Mouse (Mus musculus) midbrain, embryonic 11.5 days (tissue): ENCODE measurements around the gene Bbs10. TPM values are rescaled to one million over a fixed set of nuclear protein-coding genes. Genes with fewer than 3 reads are reported as not detected.

Source experiments
- ATAC-seq: fragments of 200-750 bp; cut with Nextera tagmentation; 2 replicates; pipeline ENCODE4 v1.8.0; 2017; ENCODE audit warnings: moderate TSS enrichment, moderate library complexity; ENCODE audit not compliant: low FRiP score
- DNase-seq: peaks from one replicate; pipeline ENCODE4 v3.0.0; 2015; ENCODE audit warnings: low spot score; ENCODE audit errors: missing footprints
- H3K27ac ChIP-seq: fragments of 300-500 bp; sonication (generic); 2 replicates; pipeline ENCODE4 v1.5.1; 2014; ENCODE audit warnings: low read depth, low read length
- H3K27me3 ChIP-seq: fragments of 300-500 bp; sonication (generic); 2 replicates; pipeline ENCODE4 v1.6.1; 2014; ENCODE audit warnings: mild to moderate bottlenecking, low read length, moderate library complexity, mixed read lengths; ENCODE audit not compliant: control insufficient read depth, insufficient read depth
- H3K36me3 ChIP-seq: fragments of 300-500 bp; sonication (generic); 2 replicates; pipeline ENCODE4 v1.6.1; 2014; ENCODE audit warnings: mild to moderate bottlenecking, low read length, moderate library complexity, mixed read lengths; ENCODE audit not compliant: control insufficient read depth, insufficient read depth
- H3K4me1 ChIP-seq: fragments of 300-500 bp; sonication (generic); 2 replicates; pipeline ENCODE4 v1.6.1; 2014; ENCODE audit warnings: low read length; ENCODE audit not compliant: control insufficient read depth, insufficient read depth
- H3K4me2 ChIP-seq: fragments of 300-500 bp; sonication (generic); 2 replicates; pipeline ENCODE4 v1.6.1; 2014; ENCODE audit warnings: mild to moderate bottlenecking, moderate library complexity
- H3K4me3 ChIP-seq: fragments of 300-500 bp; sonication (generic); 2 replicates; pipeline ENCODE4 v1.5.1; 2014; ENCODE audit warnings: low read depth, low read length
- H3K9ac ChIP-seq: fragments of 300-500 bp; sonication (generic); 2 replicates; pipeline ENCODE4 v1.6.1; 2014; ENCODE audit warnings: low read length
- H3K9me3 ChIP-seq: fragments of 300-500 bp; sonication (generic); 2 replicates; pipeline ENCODE4 v1.6.1; 2016; ENCODE audit warnings: low read length; ENCODE audit not compliant: control insufficient read depth
- WGBS: fragments of 180-500 bp; shearing (Covaris S2); extraction: QIAGEN DNeasy Blood & Tissue Kit; methylation state at CpG from one replicate; pipeline ENCODE4 v1.1.7; 2014; 5-methylcytosine and 5-hydroxymethylcytosine counted together
- polyA plus RNA-seq: library from polyadenylated mRNA; unstranded; fragments of >200 nt; fragmentation: Nextera tagmentation; extraction: Ambion mirVana; gene quantifications from 2 replicates; pipeline ENCODE4 v1.2.1, GENCODE M21; 2014

Bbs10 gene
- 7.7 and 9.0 TPM in 2 replicates for polyA plus RNA-seq

DNA sequence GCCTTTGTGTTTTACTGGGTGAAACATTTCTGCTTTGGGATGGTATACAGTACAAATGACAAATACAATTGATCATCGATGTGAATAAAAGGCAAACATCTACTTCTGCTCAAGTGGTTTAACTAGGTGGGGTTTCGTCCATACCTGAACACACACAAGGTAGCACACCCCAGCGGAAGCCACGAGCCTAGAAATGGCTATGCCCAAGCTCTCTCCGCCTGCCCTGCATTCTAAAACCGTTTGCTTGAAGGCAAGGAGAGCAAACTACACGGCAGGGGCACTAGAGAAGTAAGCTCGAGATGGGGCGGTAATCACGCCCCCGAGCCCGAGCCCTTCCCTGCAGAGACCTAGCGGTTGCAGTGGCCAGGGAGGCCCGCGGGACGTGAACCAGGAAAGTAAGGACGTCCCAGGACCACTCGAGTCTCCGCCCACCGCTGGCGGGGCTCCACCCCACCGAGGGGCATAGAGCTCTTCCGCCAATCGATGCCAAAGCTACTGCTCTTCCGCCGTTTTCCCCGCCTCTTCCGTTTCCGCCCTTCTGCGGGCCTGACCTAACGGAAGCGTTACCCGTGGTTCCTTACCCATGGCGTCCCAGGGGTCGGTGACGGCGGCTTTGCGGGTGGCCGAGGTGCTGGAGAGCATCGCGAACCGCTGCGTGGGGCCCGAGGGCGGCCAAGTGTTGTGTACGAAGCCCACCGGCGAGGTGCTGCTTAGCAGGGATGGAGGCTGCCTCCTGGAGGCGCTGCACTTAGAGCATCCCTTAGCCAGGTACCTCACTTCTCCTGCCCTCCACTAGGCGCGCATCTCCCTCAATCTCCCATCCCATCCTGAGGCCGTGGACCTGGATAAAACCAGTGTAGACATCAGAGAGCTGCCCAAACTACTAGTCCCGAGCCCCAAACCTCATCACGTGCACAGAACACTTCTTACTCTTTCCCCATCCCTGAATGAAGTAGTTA, at the start of gene Bbs10:
Bbs10 (plus strand) TSS at position 540 of the 959 bp plus-strand sequence.
- H3K27ac ChIP-seq, result peak within 1 kb of the TSS; percentile 86
- H3K9ac ChIP-seq, result peak within 1 kb of the TSS; percentile 80
- no peaks in the 10 kb centered on the region for H3K36me3 ChIP-seq
- H3K9me3 ChIP-seq, result no peaks in the 10 kb centered on the region
- H3K27me3 ChIP-seq, result no peaks in the 10 kb centered on the region
- WGBS, result 1% methylated on average over 54 of the region's 54 CpGs
- peak; percentile 99 for ATAC-seq
- H3K4me3 ChIP-seq, result peak within 1 kb of the TSS; percentile 70
- DNase-seq, result peak; percentile 99
- no peaks in the 10 kb centered on the region; the same call in 1 of the 2 replicates for H3K4me1 ChIP-seq
- H3K4me2 ChIP-seq, result peak within 1 kb of the TSS; percentile 62

DNA sequence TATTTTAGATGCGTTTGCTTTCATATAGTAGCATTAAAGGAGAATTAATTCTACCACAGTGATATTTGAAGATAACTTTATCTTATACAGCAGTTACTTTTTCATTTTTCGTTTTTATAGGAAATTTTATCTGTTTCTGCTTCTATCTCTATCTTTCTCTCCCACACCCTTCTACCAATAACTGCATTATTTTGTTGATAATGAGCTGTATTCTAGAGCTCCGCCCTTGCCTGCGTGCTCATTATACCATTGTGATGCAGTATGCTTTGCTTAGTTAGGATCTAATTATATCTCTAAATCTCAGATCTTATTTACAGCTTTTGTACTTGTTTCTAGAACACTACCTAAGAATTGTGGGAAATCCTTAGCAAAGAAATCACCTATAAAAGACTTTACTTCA, 48.3 kb upstream of the Bbs10 start:
- Histone ChIP-seq H3K9ac (no peak overlapping the region), H3K9me3 (no peaks in the 10 kb centered on the region), H3K27me3 (no peaks in the 10 kb centered on the region), H3K4me3 (no peak overlapping the region), H3K27ac (no peak overlapping the region), H3K4me1 (no peaks in the 10 kb centered on the region), H3K36me3 (no peaks in the 10 kb centered on the region), H3K4me2 (no peak overlapping the region)
- ATAC-seq (no peak), DNase-seq (peak; percentile 57)
- WGBS, result 82% methylated on average over 4 of the region's 4 CpGs

DNA sequence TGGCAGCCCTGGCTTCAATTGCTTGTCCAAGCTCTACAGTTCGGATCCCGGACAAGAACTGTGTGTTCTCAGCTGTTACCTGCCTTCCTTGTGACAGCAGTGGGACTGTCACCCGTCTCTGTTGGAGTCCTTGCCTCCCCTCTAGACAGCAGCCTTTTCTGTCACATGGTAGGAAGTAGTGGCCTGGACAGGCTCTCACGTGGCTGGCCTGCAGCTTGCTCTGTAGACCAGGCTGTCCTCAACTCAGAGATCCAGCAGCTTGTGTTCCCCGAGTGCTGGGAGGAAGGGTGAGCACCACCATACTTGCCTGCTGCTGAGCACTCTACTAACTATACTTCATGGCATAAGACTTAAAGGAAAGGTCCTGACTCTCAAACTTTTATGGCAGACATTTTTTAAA, 46.8 kb upstream of the Bbs10 start:
- ATAC-seq (no peak), DNase-seq (peak; percentile 53)
- no peaks in the 10 kb centered on the region for H3K27me3 ChIP-seq
- 75% methylated on average over 5 of the region's 5 CpGs for WGBS
- H3K4me3 ChIP-seq, result no peak overlapping the region
- no peak overlapping the region for H3K9ac ChIP-seq
- H3K36me3 ChIP-seq, result no peaks in the 10 kb centered on the region
- no peak overlapping the region for H3K27ac ChIP-seq
- no peaks in the 10 kb centered on the region for H3K4me1 ChIP-seq
- H3K9me3 ChIP-seq, result no peaks in the 10 kb centered on the region
- no peak overlapping the region for H3K4me2 ChIP-seq

DNA sequence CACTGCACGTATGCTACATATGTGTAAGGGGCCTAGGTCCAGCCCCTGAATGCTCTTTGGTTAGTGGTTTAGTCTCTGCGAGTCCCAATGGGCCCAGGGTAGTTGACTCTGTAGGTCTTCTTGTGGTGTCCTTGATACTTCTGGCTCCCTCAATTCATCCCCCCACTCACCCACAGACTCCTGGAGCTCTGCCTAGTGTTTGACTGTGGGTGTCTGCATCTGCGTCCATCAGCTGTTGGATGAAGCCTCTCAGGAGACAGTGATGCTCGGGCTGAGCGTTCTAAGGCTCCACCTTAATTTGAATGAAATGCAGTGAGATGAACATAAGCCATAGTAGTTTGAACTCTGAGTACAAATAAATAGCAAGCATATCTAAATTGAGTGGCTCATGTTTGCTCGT, 43.3 kb upstream of the Bbs10 start:
- Histone ChIP-seq H3K27me3 (no peaks in the 10 kb centered on the region), H3K4me3 (no peak overlapping the region), H3K27ac (no peak overlapping the region), H3K4me2 (no peak overlapping the region), H3K36me3 (no peaks in the 10 kb centered on the region), H3K4me1 (no peaks in the 10 kb centered on the region), H3K9ac (no peak overlapping the region), H3K9me3 (no peaks in the 10 kb centered on the region)
- ATAC-seq, result no peak
- WGBS, result 85% methylated on average over 6 of the region's 6 CpGs
- DNase-seq, result no peak

DNA sequence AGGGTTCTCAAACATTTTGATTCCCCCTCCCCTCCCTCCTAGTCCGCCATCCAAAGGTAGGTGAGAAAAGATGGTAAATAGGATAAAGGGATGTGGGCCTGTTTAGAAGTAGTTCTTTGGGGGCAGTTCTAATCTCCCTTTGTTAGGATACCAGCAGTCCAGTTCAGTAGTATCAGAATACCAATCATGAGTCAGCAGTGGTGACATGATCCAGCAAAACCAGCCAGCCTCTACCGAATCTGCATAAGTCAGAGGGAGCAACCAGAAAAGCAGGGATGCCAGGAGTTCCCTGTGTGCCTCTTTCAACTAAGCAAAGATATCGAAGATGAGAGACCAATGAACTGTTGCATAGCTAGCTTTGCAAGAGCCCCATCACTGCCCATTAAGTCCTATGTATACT, 42.3 kb upstream of the Bbs10 start:
- no peaks in the 10 kb centered on the region for H3K4me1 ChIP-seq
- 85% methylated on average over 3 of the region's 3 CpGs for WGBS

DNA sequence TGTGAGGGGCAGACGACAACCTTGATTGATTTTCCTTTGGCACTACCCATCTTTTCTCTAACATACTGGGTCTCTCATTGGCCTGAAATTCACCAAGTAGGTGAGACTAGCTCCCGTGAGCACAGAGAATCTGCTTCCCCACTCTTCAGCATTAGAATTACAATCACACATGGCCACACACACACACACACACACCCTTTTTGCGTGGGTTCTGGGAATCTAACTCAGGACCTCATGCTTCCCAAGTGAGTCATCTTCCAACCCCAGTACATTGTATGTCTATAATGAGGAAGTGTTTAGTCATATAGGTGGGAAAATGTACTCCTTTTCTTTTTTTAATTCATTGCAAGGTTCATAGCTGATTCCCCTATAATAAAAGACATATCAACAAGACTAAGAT, 41.1 kb upstream of the Bbs10 start:
- Histone ChIP-seq H3K4me1 (no peaks in the 10 kb centered on the region), H3K9me3 (no peaks in the 10 kb centered on the region), H3K36me3 (no peaks in the 10 kb centered on the region), H3K9ac (no peak overlapping the region), H3K4me2 (no peak overlapping the region), H3K27me3 (no peaks in the 10 kb centered on the region), H3K27ac (no peak overlapping the region), H3K4me3 (no peak overlapping the region)
- 95% methylated on average over 3 of the region's 3 CpGs for WGBS
- no peak for DNase-seq
- ATAC-seq, result no peak

More for the DNA sequence above, 42.3 kb upstream of the Bbs10 start:
- H3K36me3 ChIP-seq, result no peaks in the 10 kb centered on the region
- ATAC-seq, result no peak
- no peaks in the 10 kb centered on the region for H3K9me3 ChIP-seq
- H3K27ac ChIP-seq, result no peak overlapping the region
- H3K4me2 ChIP-seq, result no peak overlapping the region
- DNase-seq, result no peak
- H3K9ac ChIP-seq, result no peak overlapping the region
- H3K4me3 ChIP-seq, result no peak overlapping the region
- no peaks in the 10 kb centered on the region for H3K27me3 ChIP-seq

DNA sequence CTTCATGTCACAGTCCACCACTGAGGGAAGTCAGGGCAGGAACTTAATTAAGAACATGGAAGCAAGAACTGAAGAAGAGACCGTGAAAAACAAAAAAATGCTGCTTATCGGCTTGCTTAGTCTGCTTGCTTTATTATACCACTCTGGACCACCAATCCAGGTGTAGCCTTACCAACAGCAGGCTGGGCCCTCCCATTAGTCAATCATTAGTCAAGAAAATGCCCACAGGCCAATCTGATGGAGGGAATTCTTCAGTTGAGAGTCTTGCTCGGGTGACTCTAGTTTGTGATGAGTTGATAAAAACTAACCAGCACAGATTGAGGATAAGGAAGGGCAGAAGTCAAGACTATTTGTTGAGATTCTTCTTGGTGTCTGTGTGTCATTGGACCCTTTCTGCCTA, 40.2 kb upstream of the Bbs10 start:
- Histone ChIP-seq H3K27me3 (no peaks in the 10 kb centered on the region), H3K9ac (no peak overlapping the region), H3K4me1 (no peaks in the 10 kb centered on the region), H3K4me3 (no peak overlapping the region), H3K36me3 (no peaks in the 10 kb centered on the region), H3K9me3 (no peaks in the 10 kb centered on the region), H3K4me2 (no peak overlapping the region), H3K27ac (no peak overlapping the region)
- 96% methylated on average over 3 of the region's 3 CpGs for WGBS
- DNase-seq, result no peak
- no peak for ATAC-seq

DNA sequence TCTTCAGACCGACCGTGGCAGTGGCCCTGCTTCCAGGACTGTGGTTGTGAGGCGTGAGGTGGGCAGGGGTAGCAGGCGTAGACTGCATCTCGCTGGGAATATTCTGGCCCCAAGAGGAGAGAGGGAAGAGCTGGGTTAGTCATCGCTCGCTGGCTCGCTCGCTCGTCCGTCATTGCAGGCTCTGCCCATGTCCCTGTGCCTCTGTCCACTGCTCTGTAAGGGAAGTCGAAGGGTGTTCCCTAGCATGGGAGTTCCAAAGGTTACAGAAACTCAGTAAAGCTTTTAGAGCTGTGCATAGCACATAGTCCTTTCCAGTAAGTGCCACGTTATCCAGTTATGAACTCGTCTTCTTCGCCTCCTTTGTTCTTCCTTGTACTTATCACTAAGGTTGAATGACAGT, 26.8 kb upstream of the Bbs10 start:
- no peaks in the 10 kb centered on the region for H3K36me3 ChIP-seq
- no peak overlapping the region for H3K27ac ChIP-seq
- DNase-seq, result no peak
- H3K4me1 ChIP-seq, result peaks cover 11% of the 10 kb centered on the region; the same call in 1 of the 2 replicates
- ATAC-seq, result no peak
- H3K4me3 ChIP-seq, result no peak overlapping the region
- H3K27me3 ChIP-seq, result no peaks in the 10 kb centered on the region
- H3K9ac ChIP-seq, result no peak overlapping the region
- H3K4me2 ChIP-seq, result no peak overlapping the region
- no peaks in the 10 kb centered on the region for H3K9me3 ChIP-seq
- WGBS, result 87% methylated on average over 15 of the region's 15 CpGs

DNA sequence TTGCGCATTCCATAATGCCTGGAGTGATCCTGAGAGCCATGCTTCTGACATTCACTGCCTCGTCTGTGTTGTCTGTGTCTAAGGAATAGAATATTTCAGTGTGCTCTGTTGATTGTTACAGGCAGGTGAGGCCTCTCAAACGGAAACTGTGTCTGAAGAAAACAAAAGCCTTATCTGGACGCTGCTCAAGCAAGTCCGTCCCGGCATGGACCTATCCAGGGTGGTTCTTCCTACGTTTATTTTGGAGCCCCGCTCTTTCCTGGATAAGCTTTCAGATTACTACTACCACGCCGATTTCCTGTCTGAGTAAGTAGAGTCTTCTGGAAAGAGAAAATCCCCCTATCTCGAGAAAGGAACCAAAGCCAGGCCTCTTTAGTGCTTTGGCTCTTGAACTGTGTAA, 25.6 kb upstream of the Bbs10 start:
- H3K36me3 ChIP-seq, result no peaks in the 10 kb centered on the region
- WGBS, result 77% methylated on average over 11 of the region's 11 CpGs

More for the DNA sequence above, 25.6 kb upstream of the Bbs10 start:
- Histone ChIP-seq H3K4me1 (peaks cover 11% of the 10 kb centered on the region; the same call in 1 of the 2 replicates), H3K4me2 (no peak overlapping the region), H3K9me3 (no peaks in the 10 kb centered on the region), H3K4me3 (no peak overlapping the region), H3K27ac (no peak overlapping the region), H3K27me3 (no peaks in the 10 kb centered on the region), H3K9ac (no peak overlapping the region)
- ATAC-seq, result no peak
- no peak for DNase-seq
